Mouse (Mus musculus) urinary bladder, postnatal 25 days (tissue): Measurements from ENCODE around the gene Rab31.
"Not testable (repeated sequence)": the region's sequence is repeated elsewhere in the genome, so short reads cannot be mapped to it uniquely, and the experiment has no call there.

ENCODE experiments used
- DNase-seq: peaks from one replicate; pipeline ENCODE4 v3.0.0; 2022; ENCODE audit warnings: low spot score

Gene Rab31

DNA sequence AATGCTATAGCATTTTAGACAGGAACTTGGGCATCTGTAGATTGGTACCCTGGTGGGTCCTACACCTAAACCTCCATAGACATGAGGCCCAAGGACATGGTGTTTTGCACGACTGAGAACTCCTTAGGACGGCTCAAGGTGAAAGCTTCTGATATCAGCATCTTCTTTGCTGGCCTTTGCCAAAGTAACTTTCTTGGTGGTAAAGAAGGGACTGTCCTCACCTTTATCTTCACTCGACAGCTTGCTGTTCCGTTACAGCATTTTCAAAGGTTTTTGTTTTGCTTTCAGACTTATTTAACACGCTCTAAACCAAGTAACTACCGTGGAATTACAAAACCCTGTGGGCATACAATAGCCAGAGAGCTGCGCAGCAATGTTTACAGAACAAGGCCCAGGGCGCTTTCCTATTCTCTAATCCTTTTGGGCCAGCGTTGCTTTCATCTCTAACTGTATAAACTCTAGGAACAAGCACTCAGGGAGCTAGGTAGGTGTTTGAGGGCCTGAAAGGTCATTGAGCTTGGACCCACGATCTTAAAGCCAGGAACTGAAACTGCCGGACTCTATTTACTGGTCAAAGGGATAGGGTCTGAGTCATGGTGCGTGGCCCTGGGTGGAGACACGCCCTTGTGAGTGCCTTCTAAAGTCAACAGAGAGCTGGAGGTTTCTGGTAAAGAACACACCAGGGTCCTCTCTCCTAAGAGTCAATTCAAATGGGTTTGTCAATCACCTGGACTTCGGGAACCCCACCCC is 109.0 kb downstream of the Rab31 start:
- DNase-seq = no peak

DNA sequence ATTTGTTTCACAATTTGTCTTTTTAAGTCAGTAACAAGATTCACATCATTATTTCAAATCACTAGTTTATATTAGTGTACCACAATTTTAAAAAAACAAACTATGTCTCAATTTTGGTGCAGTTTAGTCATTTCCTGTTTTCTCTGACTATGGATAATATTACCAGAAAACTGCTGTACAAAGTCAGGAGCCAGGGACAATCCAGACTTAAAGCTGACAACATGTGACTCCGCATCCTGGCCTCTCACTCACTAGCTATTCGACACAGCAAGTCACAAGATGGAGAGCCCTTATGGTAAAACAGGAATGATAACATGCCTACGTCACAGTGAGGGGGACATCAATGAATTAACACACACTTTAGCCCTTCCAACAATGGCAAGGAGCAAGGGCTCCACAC is 109.9 kb downstream of the Rab31 start:
- DNase-seq = no peak

DNA sequence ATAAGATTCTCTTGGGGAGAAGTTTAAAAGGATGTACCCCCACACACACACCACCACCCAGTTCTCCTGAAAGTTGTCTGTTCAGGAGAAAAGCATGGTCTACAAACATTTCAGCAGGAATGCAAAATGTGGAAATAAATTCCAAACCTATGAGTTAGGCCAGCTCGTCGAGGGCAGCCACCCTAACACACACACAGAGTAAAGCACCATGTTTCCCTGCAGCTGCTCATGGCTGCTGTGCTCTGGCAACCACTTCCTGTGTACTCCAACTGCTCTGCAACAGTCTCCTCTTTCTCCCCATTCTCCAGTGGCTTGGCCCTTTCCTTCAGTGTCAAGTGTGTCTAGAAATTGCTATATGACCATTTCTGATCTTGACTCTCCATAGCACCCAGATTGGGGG is 114.1 kb downstream of the Rab31 start:
- no peak for DNase-seq

DNA sequence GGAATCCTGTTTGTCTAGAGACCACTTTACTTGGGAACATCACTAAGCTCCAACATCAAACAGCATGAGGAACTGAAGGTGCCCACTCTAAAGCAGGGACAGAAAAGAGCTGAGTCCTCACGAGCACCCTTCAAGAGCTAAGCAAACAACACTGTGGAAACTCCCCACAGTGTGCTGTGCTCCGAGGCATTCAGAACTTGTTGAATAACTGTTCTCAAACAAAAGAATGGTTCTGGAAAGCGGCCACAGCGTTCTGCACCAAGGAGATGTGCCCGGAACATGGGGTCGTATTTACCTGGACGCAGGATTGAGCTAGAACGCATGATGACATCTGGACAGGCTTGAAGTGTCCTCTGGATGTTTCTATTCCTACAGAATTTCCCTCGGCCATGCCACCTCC is 114.6 kb downstream of the Rab31 start:
- no peak for DNase-seq

GRCm38 (mm10) chr17:65656731-65657130 is 115.8 kb downstream of the Rab31 start:
- no peak for DNase-seq

DNA sequence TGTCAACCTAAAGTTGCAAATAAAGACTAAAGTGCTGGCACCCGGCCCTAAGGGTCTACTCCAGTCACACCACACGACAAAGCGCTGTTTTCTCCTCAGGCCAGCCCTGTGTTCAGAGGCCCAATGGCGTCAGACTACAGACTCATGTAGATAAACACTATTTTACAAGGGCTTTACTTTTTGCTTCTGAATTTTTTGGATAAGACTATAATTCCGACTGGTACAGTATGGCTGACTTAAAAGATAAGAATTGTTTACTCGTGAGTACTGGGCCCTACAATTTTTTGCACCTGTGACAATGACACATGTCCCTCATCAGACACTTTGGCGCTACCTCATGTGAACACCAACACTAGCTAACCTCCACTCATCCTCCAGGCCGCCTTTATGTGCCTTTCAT is 116.5 kb downstream of the Rab31 start:
- DNase-seq = no peak

DNA sequence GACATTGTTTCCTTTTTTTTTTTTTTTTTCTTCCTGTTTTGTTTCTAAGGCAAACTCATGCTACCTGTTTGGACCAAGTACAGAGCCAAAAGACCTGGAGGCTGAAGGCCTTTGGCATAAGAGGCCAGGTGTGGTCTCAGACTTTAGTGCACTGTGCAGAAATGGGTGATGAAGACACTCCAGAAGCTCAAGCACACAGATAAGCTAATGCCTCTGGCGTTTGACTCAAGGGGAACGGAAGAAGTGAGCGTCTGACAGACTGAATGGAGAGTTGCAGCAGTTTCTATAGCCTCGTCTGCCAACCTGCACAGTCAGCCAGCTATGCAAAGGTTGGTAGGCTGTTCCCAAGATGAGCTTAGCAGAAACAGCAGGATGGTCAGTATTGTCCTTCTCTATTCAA is 116.9 kb downstream of the Rab31 start:
- no peak for DNase-seq

GRCm38 (mm10) chr17:65650598-65650997 is 122.0 kb downstream of the Rab31 start:
- DNase-seq = no peak

GRCm38 (mm10) chr17:65649175-65649493 is 123.4 kb downstream of the Rab31 start:
- no peak for DNase-seq

- no peak for DNase-seq
These were observed 124.0 kb downstream of the Rab31 start for GRCm38 (mm10) chr17:65648371-65649174.

GRCm38 (mm10) chr17:65647961-65648360 is 124.6 kb downstream of the Rab31 start:
- no peak for DNase-seq

DNA sequence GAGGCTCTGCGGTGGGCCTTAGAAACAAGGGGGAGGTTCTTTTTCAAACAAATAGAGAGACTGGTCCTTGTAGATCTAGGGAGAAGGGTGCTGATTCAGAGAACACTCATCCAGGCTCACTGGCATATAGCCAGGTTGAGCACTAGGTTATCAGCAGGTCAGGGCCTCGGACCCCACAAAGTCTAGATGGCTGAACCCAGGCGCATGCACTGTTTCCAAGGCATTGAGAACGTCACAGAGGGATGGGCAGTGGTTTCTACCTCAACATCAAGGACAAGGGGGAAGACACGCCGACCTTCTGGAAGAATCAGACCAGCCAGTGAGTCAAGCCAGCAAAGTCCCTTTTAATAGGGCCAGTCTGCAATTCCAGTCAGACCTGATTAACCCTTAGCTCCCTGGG is 125.3 kb downstream of the Rab31 start:
- no peak for DNase-seq

DNA sequence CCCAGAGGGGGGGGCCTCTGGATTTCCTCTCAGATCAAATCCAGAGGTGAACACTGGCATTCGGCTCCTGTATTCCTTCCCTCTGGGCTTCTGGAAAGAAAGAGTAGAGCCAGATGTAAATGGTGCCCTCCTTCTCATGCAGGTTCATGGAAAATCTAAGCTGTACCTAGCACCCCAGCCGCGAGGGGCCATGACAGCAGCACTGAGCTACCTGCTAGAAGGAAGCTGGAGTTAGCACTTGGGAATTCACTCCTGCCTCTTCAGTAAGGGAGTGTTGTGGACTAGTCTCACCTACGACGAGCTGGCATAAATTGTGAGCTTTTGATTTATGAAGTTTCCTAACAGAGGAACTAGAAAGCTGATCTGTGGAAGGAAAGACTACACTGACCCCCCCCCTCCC is 129.0 kb downstream of the Rab31 start:
- no peak for DNase-seq

DNA sequence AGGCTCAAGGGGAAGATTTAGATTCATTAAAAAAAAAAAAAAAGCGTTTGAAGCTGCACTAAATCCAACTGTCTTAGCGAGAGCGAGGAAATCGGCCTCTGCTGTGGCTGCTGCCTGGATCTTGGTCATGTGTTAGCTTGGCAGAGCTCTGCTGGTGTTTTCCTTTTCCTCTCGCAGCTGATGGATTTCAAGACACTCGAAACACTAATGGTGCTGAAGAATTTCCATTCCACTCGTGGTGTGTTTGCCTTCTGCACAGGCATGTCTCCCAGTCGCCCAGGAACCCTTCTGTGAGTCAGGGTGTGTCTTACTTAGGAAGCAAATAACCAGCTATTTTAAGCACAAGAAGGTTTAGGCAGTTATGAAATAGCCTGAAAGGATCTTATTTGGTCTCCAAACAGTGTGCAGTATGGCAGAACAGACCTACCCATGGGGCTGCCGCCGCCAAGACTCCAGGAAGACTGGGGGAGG is 129.5 kb downstream of the Rab31 start:
- DNase-seq = no peak

GRCm38 (mm10) chr17:65642578-65642991 is 130.0 kb downstream of the Rab31 start:
- DNase-seq = no peak

GRCm38 (mm10) chr17:65641734-65642218 is 130.8 kb downstream of the Rab31 start, which contains the start of gene Txndc2:
Txndc2 (minus strand) TSS chr17:65642168.
- no peak for DNase-seq

- DNase-seq = no peak
These were observed 133.4 kb downstream of the Rab31 start for GRCm38 (mm10) chr17:65639144-65639543.

DNA sequence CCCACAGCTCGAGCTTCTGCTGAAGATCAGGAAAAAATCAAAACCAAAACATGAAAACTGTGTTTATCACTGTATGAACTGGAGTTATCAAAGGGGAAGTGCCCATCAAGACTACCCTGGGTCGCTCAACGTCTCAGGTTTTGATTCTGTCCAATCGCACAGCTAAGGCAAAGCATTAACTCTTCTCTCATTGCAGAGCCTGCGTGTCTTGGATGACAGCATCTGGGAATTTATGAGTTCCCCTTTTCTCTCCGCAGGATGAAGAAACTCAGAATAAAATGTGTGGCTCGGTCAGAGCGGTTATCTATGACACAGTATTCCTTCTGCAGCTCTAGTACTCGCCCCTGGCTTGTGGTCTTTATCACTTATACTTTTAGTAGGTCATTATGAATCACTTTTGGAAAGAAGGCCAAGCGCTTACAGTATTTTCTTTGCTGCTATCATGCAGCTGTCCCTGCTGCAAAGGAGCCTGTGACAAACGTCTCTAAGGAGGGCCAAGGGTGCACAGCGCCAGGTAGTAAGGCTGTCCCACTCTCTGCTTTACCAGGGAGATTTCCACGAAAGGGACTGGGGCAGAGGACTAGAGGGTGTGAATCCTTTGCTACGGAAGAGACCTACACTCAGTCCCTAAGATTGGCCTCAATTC is 136.7 kb downstream of the Rab31 start:
- no peak for DNase-seq

DNA sequence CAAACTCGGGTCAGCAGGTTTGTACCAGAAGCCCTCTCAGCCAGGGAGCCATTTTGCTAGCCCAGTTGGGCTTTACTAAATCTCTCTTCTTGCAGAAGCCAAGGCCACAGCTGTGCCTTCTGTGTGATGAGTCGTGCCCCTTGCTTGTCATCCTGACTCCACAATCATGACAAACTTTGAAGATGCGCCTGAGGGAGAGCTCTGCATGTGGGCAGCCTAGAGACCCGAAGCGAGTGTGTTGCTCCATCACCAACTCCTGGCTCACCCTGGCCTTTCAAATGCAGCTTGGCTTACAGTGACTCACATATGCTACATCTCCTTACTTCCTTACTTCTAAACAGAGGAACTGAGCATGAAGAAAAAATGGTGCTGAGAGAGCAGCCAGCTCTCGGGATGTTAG is 142.6 kb downstream of the Rab31 start:
- DNase-seq = no peak

GRCm38 (mm10) chr17:65628823-65629532 is 143.6 kb downstream of the Rab31 start:
- DNase-seq = not testable (repeated sequence)

DNA sequence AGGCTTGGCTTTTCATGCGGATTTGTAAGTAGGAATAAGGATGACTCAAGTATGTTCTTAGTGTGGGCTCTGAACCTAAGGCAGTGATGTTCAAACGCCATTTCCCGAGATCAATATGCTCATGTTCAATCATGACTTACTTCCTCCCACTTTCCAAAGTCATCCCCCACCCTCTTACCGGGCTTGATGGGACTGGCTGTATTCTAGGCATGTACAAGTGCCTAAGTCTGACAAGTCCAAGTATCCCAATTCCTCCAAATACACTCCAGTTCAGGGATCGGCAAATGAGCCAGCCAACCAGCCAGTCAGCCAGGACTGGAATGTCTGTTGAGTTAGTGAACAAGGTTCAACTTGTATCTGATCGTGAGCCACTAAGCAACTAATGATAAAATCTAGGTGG is 146.3 kb downstream of the Rab31 start:
- DNase-seq = no peak

DNA sequence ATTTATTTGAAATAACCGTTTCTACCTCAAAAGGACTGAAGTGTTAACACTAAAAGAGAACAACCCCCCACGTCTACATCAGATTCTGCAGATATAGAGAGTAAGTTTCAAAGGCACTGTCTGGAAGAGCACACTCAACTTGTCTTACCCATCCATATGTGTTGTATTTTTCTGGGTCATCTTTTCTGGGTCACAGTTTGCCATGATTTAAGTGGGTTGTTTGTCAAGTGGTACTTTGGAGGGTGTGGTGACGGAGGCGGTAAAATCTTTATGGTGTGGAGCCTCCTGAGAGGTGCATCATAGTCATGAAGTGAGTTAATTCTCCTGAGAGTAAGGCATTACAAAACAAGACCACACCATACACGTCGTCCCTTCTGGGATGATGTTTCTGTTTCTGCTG is 147.0 kb downstream of the Rab31 start:
- no peak for DNase-seq
